Mouse (Mus musculus) G1E (cell line): ENCODE data around the gene Pask. TPM values are rescaled to one million over a fixed set of nuclear protein-coding genes. Genes with fewer than 3 reads are reported as not detected.

Experiments used
- ATAC-seq: 2 replicates; pipeline ENCODE4 v1.8.0; 2016; ENCODE audit warnings: mild to moderate bottlenecking; ENCODE audit not compliant: insufficient number of reproducible peaks, poor library complexity, low FRiP score, severe bottlenecking; ENCODE audit errors: extremely low read depth
- DNase-seq: peaks from one replicate; pipeline ENCODE4 v3.0.0; 2012; ENCODE audit warnings: low spot score
- H3K27me3 ChIP-seq: 2 replicates; pipeline ENCODE4 v1.6.1; 2012; ENCODE audit warnings: mild to moderate bottlenecking, low read length, inconsistent platforms; ENCODE audit not compliant: insufficient read depth
- H3K36me3 ChIP-seq: replicated peaks from 2 replicates; pipeline ENCODE3; 2012; ENCODE audit warnings: mild to moderate bottlenecking, inconsistent platforms
- H3K4me1 ChIP-seq: 2 replicates; pipeline ENCODE4 v1.6.1; 2012; ENCODE audit warnings: low read depth, low read length, inconsistent platforms, mixed read lengths; ENCODE audit not compliant: insufficient read depth
- H3K4me3 ChIP-seq: 2 replicates; pipeline ENCODE4 v1.5.1; 2012; ENCODE audit warnings: low read depth, mild to moderate bottlenecking, inconsistent platforms, low read length, moderate library complexity, mixed read lengths
- H3K9me3 ChIP-seq: replicated peaks from 2 replicates; pipeline ENCODE4 v1.6.1; 2012; ENCODE audit warnings: inconsistent platforms
- CTCF ChIP-seq: IDR thresholded peaks from 2 replicates; pipeline ENCODE4 v1.5.1; 2012; ENCODE audit warnings: low read depth, low read length, inconsistent platforms, mixed read lengths
- GATA1 ChIP-seq: IDR thresholded peaks from 2 replicates; pipeline ENCODE4 v1.6.1; 2012; ENCODE audit warnings: borderline replicate concordance, low read length, inconsistent platforms, mixed read lengths
- GATA2 ChIP-seq: IDR thresholded peaks from 2 replicates; pipeline ENCODE4 v1.6.1; 2012; ENCODE audit warnings: low read depth, low read length, inconsistent platforms, borderline replicate concordance
- POLR2AphosphoS5 ChIP-seq: IDR thresholded peaks from 2 replicates; pipeline ENCODE4 v1.6.1; 2012; ENCODE audit warnings: low read depth, low read length, inconsistent platforms; ENCODE audit not compliant: insufficient replicate concordance
- TAL1 ChIP-seq: conservative IDR thresholded peaks from 2 replicates; pipeline ENCODE4 v1.6.1; 2012; ENCODE audit warnings: low read depth, low read length, inconsistent platforms, mixed read lengths
- polyA plus RNA-seq: library from polyadenylated mRNA; stranded (reverse); fragments of >175 nt; gene quantifications from 2 replicates; pipeline ENCODE4 v1.2.3, GENCODE M21; 2012
- total RNA-seq, 2 experiments: library from RNA; stranded (forward) in 1 of 2; stranded (reverse) in 1 of 2; fragments of 200-1000 nt in 1 of 2; fragments of >200 nt in 1 of 2; fragmentation: Nextera tagmentation in 1 of 2; gene quantifications; 2 replicates each; pipeline ENCODE4 v1.2.3; 2014 to 2017

The Pask gene
- total and polyA plus RNA-seq, 3 experiments, result 10.0 to 29.6 (median 25.1) TPM

GRCm38 (mm10) chr1:93271751-93272150 is 71.5 kb downstream of the Pask start:
- TF ChIP-seq TAL1, result no peak
- no peak for TF ChIP-seq POLR2AphosphoS5
- no peak for TF ChIP-seq GATA2
- no peak for TF ChIP-seq GATA1
- TF ChIP-seq CTCF, result no peak
- Histone ChIP-seq H3K4me1 (peaks cover 2% of the 10 kb centered on the region; the same call in 1 of the 2 replicates), H3K9me3 (no peaks in the 10 kb centered on the region), H3K27me3 (peaks cover 2% of the 10 kb centered on the region; the same call in 1 of the 2 replicates), H3K4me3 (no peak overlapping the region), H3K36me3 (no peaks in the 10 kb centered on the region)
- ATAC-seq, result no peak
- no peak for DNase-seq

GRCm38 (mm10) chr1:93270516-93271240 is 72.6 kb downstream of the Pask start:
- DNase-seq, result no peak
- no peak for ATAC-seq
- TF ChIP-seq CTCF (no peak), GATA1 (no peak), TAL1 (no peak), GATA2 (no peak), POLR2AphosphoS5 (no peak)

GRCm38 (mm10) chr1:93268246-93268645 is 75.0 kb downstream of the Pask start:
- DNase-seq, result no peak
- Histone ChIP-seq H3K9me3 (no peaks in the 10 kb centered on the region), H3K4me1 (peaks cover 2% of the 10 kb centered on the region; the same call in 1 of the 2 replicates), H3K27me3 (no peaks in the 10 kb centered on the region), H3K4me3 (no peak overlapping the region), H3K36me3 (no peaks in the 10 kb centered on the region)
- no peak for ATAC-seq
- TF ChIP-seq TAL1, result no peak

More at GRCm38 (mm10) chr1:93270516-93271240, 72.6 kb downstream of the Pask start:
- Histone ChIP-seq H3K36me3 (no peaks in the 10 kb centered on the region), H3K27me3 (peaks cover 2% of the 10 kb centered on the region; the same call in 1 of the 2 replicates), H3K9me3 (no peaks in the 10 kb centered on the region), H3K4me3 (no peak overlapping the region), H3K4me1 (peaks cover 2% of the 10 kb centered on the region; the same call in 1 of the 2 replicates)

GRCm38 (mm10) chr1:93267207-93267606 is 76.1 kb downstream of the Pask start:
- Histone ChIP-seq H3K9me3 (no peaks in the 10 kb centered on the region), H3K4me3 (no peak overlapping the region), H3K27me3 (no peaks in the 10 kb centered on the region), H3K4me1 (peaks cover under 1% of the 10 kb centered on the region; the same call in 1 of the 2 replicates), H3K36me3 (no peaks in the 10 kb centered on the region)
- ATAC-seq (no peak), DNase-seq (no peak)
- TF ChIP-seq GATA2, result no peak
- no peak for TF ChIP-seq CTCF
- no peak for TF ChIP-seq TAL1
- TF ChIP-seq GATA1, result no peak
- no peak for TF ChIP-seq POLR2AphosphoS5

Other genes with a start within 250 kb of the Pask start
- not detected in 2 replicates for gene Kif1a, start 241.5 kb downstream of the Pask start, total RNA-seq (2014; fragmentation: Nextera tagmentation)
- gene Kif1a, start 241.5 kb downstream of the Pask start, total RNA-seq (2017), result 0.05 and 0.06 TPM in 2 replicates
- under 0.01 TPM in 1 of 2 replicates, not detected in the other for gene Kif1a, start 241.5 kb downstream of the Pask start, polyA plus RNA-seq
- not detected in 2 replicates for gene Agxt, start 208.2 kb downstream of the Pask start, total RNA-seq (2014; fragmentation: Nextera tagmentation)
- not detected in 2 replicates for gene Agxt, start 208.2 kb downstream of the Pask start, total RNA-seq (2017)
- not detected in 2 replicates for gene Agxt, start 208.2 kb downstream of the Pask start, polyA plus RNA-seq
- not detected in 2 replicates for gene 2310007B03Rik, start 182.5 kb downstream of the Pask start, total RNA-seq (2014; fragmentation: Nextera tagmentation)
- gene 2310007B03Rik, start 182.5 kb downstream of the Pask start, total RNA-seq (2017), result 0.05 TPM in 1 of 2 replicates, not detected in the other
- gene 2310007B03Rik, start 182.5 kb downstream of the Pask start, polyA plus RNA-seq, result not detected in 2 replicates
- gene Crocc2, start 174.8 kb downstream of the Pask start, total RNA-seq (2014; fragmentation: Nextera tagmentation), result not detected in 2 replicates
- 0.06 and 0.11 TPM in 2 replicates for gene Crocc2, start 174.8 kb downstream of the Pask start, total RNA-seq (2017)
- gene Crocc2, start 174.8 kb downstream of the Pask start, polyA plus RNA-seq, result not detected in 2 replicates
- gene Sned1, start 107.6 kb downstream of the Pask start, total RNA-seq (2014; fragmentation: Nextera tagmentation), result not detected in 2 replicates
- gene Sned1, start 107.6 kb downstream of the Pask start, total RNA-seq (2017), result 0.06 and 0.22 TPM in 2 replicates
- gene Sned1, start 107.6 kb downstream of the Pask start, polyA plus RNA-seq, result not detected in 2 replicates
- 20.2 and 25.5 TPM in 2 replicates for gene Mterf4, start 37.6 kb downstream of the Pask start, total RNA-seq (2014; fragmentation: Nextera tagmentation)
- gene Mterf4, start 37.6 kb downstream of the Pask start, total RNA-seq (2017), result 58.2 and 60.5 TPM in 2 replicates
- gene Mterf4, start 37.6 kb downstream of the Pask start, polyA plus RNA-seq, result 4.4 and 5.0 TPM in 2 replicates
- 69.0 and 101 TPM in 2 replicates for gene Ppp1r7, start 628 bp downstream of the Pask start, total RNA-seq (2014; fragmentation: Nextera tagmentation)
- gene Ppp1r7, start 628 bp downstream of the Pask start, total RNA-seq (2017), result 31.2 and 37.2 TPM in 2 replicates
- gene Ppp1r7, start 628 bp downstream of the Pask start, polyA plus RNA-seq, result 28.4 and 42.3 TPM in 2 replicates
- not detected in 2 replicates for gene Ano7, start 30.4 kb upstream of the Pask start, total RNA-seq (2014; fragmentation: Nextera tagmentation)
- 0.11 TPM in 1 of 2 replicates, not detected in the other for gene Ano7, start 30.4 kb upstream of the Pask start, total RNA-seq (2017)
- gene Ano7, start 30.4 kb upstream of the Pask start, polyA plus RNA-seq, result not detected in 2 replicates
- gene Hdlbp, start 135.3 kb upstream of the Pask start, total RNA-seq (2014; fragmentation: Nextera tagmentation), result 470 and 482 TPM in 2 replicates
- 116 and 144 TPM in 2 replicates for gene Hdlbp, start 135.3 kb upstream of the Pask start, total RNA-seq (2017)
- gene Hdlbp, start 135.3 kb upstream of the Pask start, polyA plus RNA-seq, result 57.5 and 62.1 TPM in 2 replicates
- 25.9 and 28.1 TPM in 2 replicates for gene Farp2, start 168.6 kb upstream of the Pask start, total RNA-seq (2014; fragmentation: Nextera tagmentation)
- 4.9 and 5.4 TPM in 2 replicates for gene Farp2, start 168.6 kb upstream of the Pask start, total RNA-seq (2017)
- gene Farp2, start 168.6 kb upstream of the Pask start, polyA plus RNA-seq, result 1.2 and 1.6 TPM in 2 replicates